Mouse (Mus musculus) liver, embryonic 14.5 days (tissue): ENCODE data around the gene Nudt1. TPM values are rescaled to one million over a fixed set of nuclear protein-coding genes. Genes with fewer than 3 reads are reported as not detected.

Experiments
- ATAC-seq: fragments of 200-750 bp; cut with Nextera tagmentation; 2 replicates; pipeline ENCODE4 v1.8.0; 2017; ENCODE audit warnings: moderate number of reproducible peaks, mild to moderate bottlenecking, moderate library complexity; ENCODE audit not compliant: insufficient read depth
- DNase-seq, 3 experiments: peaks; one replicate each; pipeline ENCODE4 v3.0.0-alpha.2; 2012 to 2013; ENCODE audit warnings: low read depth in 3 of 3, low spot score in 3 of 3
- H3K27ac ChIP-seq: fragments of 300-500 bp; sonication (generic); 2 replicates; pipeline ENCODE4 v1.5.1; 2014; ENCODE audit warnings: moderate library complexity, mild to moderate bottlenecking, control low read depth, inconsistent platforms
- H3K27me3 ChIP-seq: fragments of 300-500 bp; sonication (generic); 2 replicates; pipeline ENCODE4 v1.6.1; 2014; ENCODE audit warnings: mild to moderate bottlenecking, low read length, moderate library complexity; ENCODE audit not compliant: control insufficient read depth, insufficient read depth
- H3K36me3 ChIP-seq: fragments of 300-500 bp; sonication (generic); replicated peaks from 2 replicates; pipeline ENCODE4 v1.6.1; 2014; ENCODE audit warnings: low read depth; ENCODE audit not compliant: control insufficient read depth, insufficient read depth
- H3K4me1 ChIP-seq, 2 experiments: fragments of 200-500 bp in 1 of 2; fragments of 300-500 bp in 1 of 2; sonication (generic) in 1 of 2; replicated peaks; 2 replicates each; pipeline ENCODE4 v1.6.1; 2012 to 2014; ENCODE audit warnings: antibody characterized with exemption in 1 of 2, inconsistent platforms in 1 of 2, low read length in 1 of 2; ENCODE audit not compliant: control insufficient read depth in 2 of 2, insufficient read depth in 2 of 2
- H3K4me2 ChIP-seq: fragments of 300-500 bp; sonication (generic); 2 replicates; pipeline ENCODE4 v1.6.1; 2014; ENCODE audit warnings: low read depth, mild to moderate bottlenecking, control low read depth, moderate library complexity
- H3K4me3 ChIP-seq, 2 experiments: fragments of 200-500 bp in 1 of 2; fragments of 300-500 bp in 1 of 2; sonication (generic) in 1 of 2; 2 replicates each; pipeline ENCODE4 v1.5.1; 2012 to 2014; ENCODE audit warnings: low read depth in 2 of 2, low read length in 2 of 2, mild to moderate bottlenecking in 2 of 2, control low read depth in 1 of 2, inconsistent platforms in 1 of 2, moderate library complexity in 1 of 2; ENCODE audit not compliant: insufficient read depth in 1 of 2
- H3K9ac ChIP-seq: fragments of 300-500 bp; sonication (generic); replicated peaks from 2 replicates; pipeline ENCODE4 v1.6.1; 2014; ENCODE audit warnings: mild to moderate bottlenecking, control low read depth, moderate library complexity
- H3K9me3 ChIP-seq: fragments of 300-500 bp; sonication (generic); 2 replicates; pipeline ENCODE4 v1.6.1; 2016; ENCODE audit warnings: low read length, mixed read lengths; ENCODE audit not compliant: control insufficient read depth
- CTCF ChIP-seq: IDR thresholded peaks from 2 replicates; pipeline ENCODE4 v1.5.1; 2016; ENCODE audit warnings: antibody characterized with exemption, low read depth, control low read depth
- EP300 ChIP-seq: IDR thresholded peaks from 2 replicates; pipeline ENCODE4 v1.6.1; 2016; ENCODE audit warnings: antibody characterized with exemption, low read depth
- WGBS: fragments of 180-500 bp; shearing (Covaris S2); extraction: QIAGEN DNeasy Blood & Tissue Kit; methylation state at CpG from one replicate; pipeline ENCODE4 v1.1.7; 2014; ENCODE audit not compliant: insufficient replicate concordance; 5-methylcytosine and 5-hydroxymethylcytosine counted together
- polyA plus RNA-seq, 2 experiments: library from polyadenylated mRNA; depleted of rRNA in 1 of 2; stranded (reverse) in 1 of 2; unstranded in 1 of 2; fragments of >200 nt; fragmentation: Nextera tagmentation in 1 of 2; extraction: Ambion mirVana in 1 of 2; gene quantifications; 2 replicates each; pipeline versions ENCODE4 v1.2.1 to v1.2.3; 2012 to 2014

The Nudt1 gene
- polyA plus RNA-seq, 2 experiments, result 18.4 to 23.2 TPM

- H3K27ac ChIP-seq, result no peak overlapping the region
- peak; percentile 34 for ATAC-seq
- no peak for TF ChIP-seq CTCF
- TF ChIP-seq EP300, result no peak
Measured at GRCm38 (mm10) chr5:140370446-140371254, 49.2 kb downstream of the Nudt1 start.

GRCm38 (mm10) chr5:140371671-140372070 is 50.2 kb downstream of the Nudt1 start:
- Histone ChIP-seq H3K4me2 (no peak overlapping the region), H3K4me3 (no peak overlapping the region), H3K9ac (no peak overlapping the region), H3K9me3 (no peaks in the 10 kb centered on the region), H3K4me1 (peaks cover 0 to 29% of the 10 kb centered on the region in 2 experiments; a peak in 2 of 4 replicates), H3K36me3 (no peaks in the 10 kb centered on the region), H3K27ac (no peak overlapping the region), H3K27me3 (no peaks in the 10 kb centered on the region)
- DNase-seq, result no peak
- TF ChIP-seq EP300 (no peak), CTCF (no peak)
- 71% methylated on average over 3 of the region's 3 CpGs for WGBS
- ATAC-seq, result no peak

More at GRCm38 (mm10) chr5:140370446-140371254, 49.2 kb downstream of the Nudt1 start:
- 36% methylated on average over 6 of the region's 6 CpGs for WGBS
- no peak overlapping the region for H3K4me3 ChIP-seq
- H3K4me2 ChIP-seq, result no peak overlapping the region
- peak in 1 of 3 experiments; percentile 12 for DNase-seq
- H3K9ac ChIP-seq, result no peak overlapping the region
- H3K9me3 ChIP-seq, result no peaks in the 10 kb centered on the region
- no peaks in the 10 kb centered on the region for H3K36me3 ChIP-seq
- no peaks in the 10 kb centered on the region for H3K27me3 ChIP-seq
- H3K4me1 ChIP-seq, result peaks cover 0 to 29% of the 10 kb centered on the region in 2 experiments; a peak in 2 of 4 replicates

GRCm38 (mm10) chr5:140373711-140374110 is 52.3 kb downstream of the Nudt1 start:
- no peak overlapping the region for H3K4me3 ChIP-seq
- no peak overlapping the region for H3K27ac ChIP-seq
- DNase-seq (no peak), ATAC-seq (no peak)
- no peak for TF ChIP-seq CTCF
- TF ChIP-seq EP300, result no peak
- H3K9ac ChIP-seq, result no peak overlapping the region
- H3K27me3 ChIP-seq, result no peaks in the 10 kb centered on the region
- H3K4me1 ChIP-seq, result peaks cover 0 to 27% of the 10 kb centered on the region in 2 experiments; a peak in 2 of 4 replicates
- 68% methylated on average over 2 of the region's 2 CpGs for WGBS
- no peak overlapping the region for H3K4me2 ChIP-seq
- H3K36me3 ChIP-seq, result no peaks in the 10 kb centered on the region
- H3K9me3 ChIP-seq, result no peaks in the 10 kb centered on the region

DNA sequence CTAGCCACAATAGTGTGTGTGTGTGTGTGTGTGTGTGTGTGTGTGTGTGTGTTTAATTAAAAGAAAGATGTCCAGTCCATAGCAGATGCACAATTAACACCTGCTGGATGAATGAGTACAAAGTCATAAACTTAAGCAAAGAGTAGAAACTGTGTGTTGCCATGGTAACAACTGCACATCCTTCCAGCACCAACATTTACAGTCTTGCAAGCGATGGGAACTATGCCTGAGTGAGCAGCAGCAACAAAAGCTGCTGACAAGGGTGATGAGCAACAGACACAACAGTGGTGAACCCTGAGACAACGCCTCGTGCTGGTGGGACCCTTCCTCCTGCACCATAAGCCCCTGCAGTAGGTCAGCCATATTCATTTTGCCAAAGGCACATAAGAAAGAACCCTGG is 52.8 kb downstream of the Nudt1 start:
- Histone ChIP-seq H3K27me3 (no peaks in the 10 kb centered on the region), H3K9ac (no peak overlapping the region), H3K4me2 (no peak overlapping the region), H3K9me3 (no peaks in the 10 kb centered on the region), H3K27ac (no peak overlapping the region), H3K4me1 (peaks cover 0 to 22% of the 10 kb centered on the region in 2 experiments; a peak in 2 of 4 replicates), H3K4me3 (no peak overlapping the region), H3K36me3 (no peaks in the 10 kb centered on the region)
- DNase-seq, result no peak
- TF ChIP-seq EP300, result no peak
- no peak for TF ChIP-seq CTCF
- 63% methylated on average over 3 of the region's 3 CpGs for WGBS
- ATAC-seq, result no peak

DNA sequence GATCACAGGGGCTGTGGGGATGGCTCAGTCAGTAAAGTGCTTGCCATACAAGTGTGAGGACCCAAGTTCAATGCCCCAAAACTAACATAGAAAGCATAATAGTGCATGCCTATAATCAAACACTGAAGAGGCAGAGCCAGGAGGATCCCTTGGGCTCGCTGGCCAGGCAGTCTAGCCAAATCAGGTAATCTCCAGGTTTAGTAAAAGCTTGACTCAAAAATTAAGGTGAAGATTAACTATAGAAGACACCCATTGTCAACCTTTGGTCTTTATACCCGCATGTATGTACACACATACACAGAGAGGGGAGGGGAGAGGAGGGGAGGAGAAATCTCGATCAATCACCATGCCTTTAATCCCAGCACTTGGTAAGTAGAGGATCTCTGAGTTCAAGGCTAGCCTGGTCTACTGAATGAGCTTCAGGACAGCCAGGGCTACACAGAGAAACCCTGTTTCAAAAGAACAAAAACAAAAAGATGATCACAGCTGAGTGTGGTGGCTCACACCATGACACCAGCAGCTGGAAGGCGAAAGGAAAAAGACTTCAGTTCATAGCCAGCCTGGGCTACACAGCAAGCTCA is 53.9 kb downstream of the Nudt1 start:
- no peaks in the 10 kb centered on the region for H3K9me3 ChIP-seq
- H3K4me3 ChIP-seq, result no peak overlapping the region
- H3K9ac ChIP-seq, result no peak overlapping the region
- 52% methylated on average over 4 of the region's 4 CpGs for WGBS
- no peaks in the 10 kb centered on the region for H3K36me3 ChIP-seq
- DNase-seq (no peak), ATAC-seq (no peak)
- H3K4me1 ChIP-seq, result peaks cover 0 to 12% of the 10 kb centered on the region in 2 experiments; a peak in 2 of 4 replicates
- no peaks in the 10 kb centered on the region for H3K27me3 ChIP-seq
- no peak overlapping the region for H3K27ac ChIP-seq
- no peak overlapping the region for H3K4me2 ChIP-seq
- TF ChIP-seq EP300, result no peak
- no peak for TF ChIP-seq CTCF
